Mouse (Mus musculus): ENCODE results near the gene Ccdc17.

Gene Ccdc17

GRCm38 (mm10) chr4:116596379-116596778, at the start of gene Ccdc17:
TSS of gene Ccdc17 (plus strand) at chr4:116596654.
- DNase-seq, result no peak

- DNase-seq, result no peak
Measured at GRCm38 (mm10) chr4:116550432-116550831, 46.0 kb upstream of the Ccdc17 start.

GRCm38 (mm10) chr4:116553035-116553434, 43.4 kb upstream of the Ccdc17 start:
- no peak for DNase-seq

- peak; percentile 90 for DNase-seq
Measured at GRCm38 (mm10) chr4:116555413-116556300, 40.8 kb upstream of the Ccdc17 start, which contains the start of gene Tmem69. TSS of gene Tmem69 (minus strand) at chr4:116555936.

GRCm38 (mm10) chr4:116556561-116557305, 39.7 kb upstream of the Ccdc17 start:
- DNase-seq, result peak; percentile 96

GRCm38 (mm10) chr4:116557306-116558121, 38.9 kb upstream of the Ccdc17 start, which contains the start of gene Gpbp1l1:
TSS of gene Gpbp1l1 (plus strand) at chr4:116557658.
- DNase-seq, result peak; percentile 98

GRCm38 (mm10) chr4:116558151-116558882, 38.1 kb upstream of the Ccdc17 start:
- DNase-seq, result peak; percentile 30

- no peak for DNase-seq
Measured at GRCm38 (mm10) chr4:116595793-116596192, 661 bp upstream of the Ccdc17 start.

- peak; percentile 95 for DNase-seq
Measured at GRCm38 (mm10) chr4:116596978-116597881, 776 bp downstream of the Ccdc17 start.

- DNase-seq, result no peak
Measured at GRCm38 (mm10) chr4:116612621-116613020, 16.2 kb downstream of the Ccdc17 start.

- no peak for DNase-seq
Measured at GRCm38 (mm10) chr4:116615237-116615636, 18.8 kb downstream of the Ccdc17 start.

- no peak for DNase-seq
Measured at GRCm38 (mm10) chr4:116624831-116625230, 28.4 kb downstream of the Ccdc17 start.

- DNase-seq, result peak; percentile 97
Measured at GRCm38 (mm10) chr4:116626658-116627358, 30.4 kb downstream of the Ccdc17 start.

GRCm38 (mm10) chr4:116627359-116627716, 30.9 kb downstream of the Ccdc17 start:
- peak; percentile 92 for DNase-seq

GRCm38 (mm10) chr4:116627722-116628662, 31.5 kb downstream of the Ccdc17 start, which contains the start of gene Nasp:
TSS of gene Nasp (minus strand) at chr4:116627941.
- DNase-seq, result peak; percentile 91

- no peak for DNase-seq
Measured at GRCm38 (mm10) chr4:116635197-116635596, 38.7 kb downstream of the Ccdc17 start.

- no peak for DNase-seq
Measured at GRCm38 (mm10) chr4:116638821-116639220, 42.4 kb downstream of the Ccdc17 start.

GRCm38 (mm10) chr4:116642071-116642470, 45.6 kb downstream of the Ccdc17 start:
- DNase-seq, result no peak

- peak; percentile 51 for DNase-seq
Measured at GRCm38 (mm10) chr4:116644326-116644725, 47.9 kb downstream of the Ccdc17 start.

Data from embryo, embryonic 11 days (tissue).